Mouse (Mus musculus) liver, adult 2 months (tissue): ENCODE measurements around the gene Cdh3.

ENCODE experiments used
- CTCF ChIP-seq: fragments of 200-500 bp; IDR thresholded peaks from 2 replicates; pipeline ENCODE4 v1.5.1; 2011; ENCODE audit warnings: low read depth, low read length, control low read depth
- POLR2A ChIP-seq: fragments of 200-500 bp; IDR thresholded peaks from 2 replicates; pipeline ENCODE4 v1.6.1; 2011; ENCODE audit warnings: low read length, control low read depth; ENCODE audit not compliant: insufficient read depth; ENCODE audit errors: extremely low read depth

DNA sequence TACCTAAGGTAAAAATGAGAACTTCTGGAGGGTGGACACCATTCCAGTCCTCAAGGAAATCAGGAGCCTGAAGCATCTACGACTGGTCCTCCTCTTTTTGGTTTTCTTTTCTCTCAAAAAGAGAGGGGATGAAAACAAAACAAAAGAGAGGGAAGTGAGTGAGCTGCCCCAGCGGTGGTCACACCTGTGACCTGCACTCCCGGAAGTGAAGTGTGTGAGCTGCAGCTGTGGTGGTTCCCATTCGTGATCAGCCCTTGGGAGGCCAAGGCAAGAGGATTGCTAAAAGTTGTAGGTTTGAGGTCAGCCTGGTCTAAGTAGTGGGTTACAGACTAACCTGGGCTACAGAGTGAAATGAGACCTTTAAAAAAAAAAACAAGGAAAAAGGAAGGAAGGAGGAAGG lies 95.4 kb downstream of the Cdh3 start:
- TF ChIP-seq CTCF (no peak), POLR2A (no peak)
